Mouse (Mus musculus): ENCODE results near the gene Camk2g.

The Camk2g gene

DNA sequence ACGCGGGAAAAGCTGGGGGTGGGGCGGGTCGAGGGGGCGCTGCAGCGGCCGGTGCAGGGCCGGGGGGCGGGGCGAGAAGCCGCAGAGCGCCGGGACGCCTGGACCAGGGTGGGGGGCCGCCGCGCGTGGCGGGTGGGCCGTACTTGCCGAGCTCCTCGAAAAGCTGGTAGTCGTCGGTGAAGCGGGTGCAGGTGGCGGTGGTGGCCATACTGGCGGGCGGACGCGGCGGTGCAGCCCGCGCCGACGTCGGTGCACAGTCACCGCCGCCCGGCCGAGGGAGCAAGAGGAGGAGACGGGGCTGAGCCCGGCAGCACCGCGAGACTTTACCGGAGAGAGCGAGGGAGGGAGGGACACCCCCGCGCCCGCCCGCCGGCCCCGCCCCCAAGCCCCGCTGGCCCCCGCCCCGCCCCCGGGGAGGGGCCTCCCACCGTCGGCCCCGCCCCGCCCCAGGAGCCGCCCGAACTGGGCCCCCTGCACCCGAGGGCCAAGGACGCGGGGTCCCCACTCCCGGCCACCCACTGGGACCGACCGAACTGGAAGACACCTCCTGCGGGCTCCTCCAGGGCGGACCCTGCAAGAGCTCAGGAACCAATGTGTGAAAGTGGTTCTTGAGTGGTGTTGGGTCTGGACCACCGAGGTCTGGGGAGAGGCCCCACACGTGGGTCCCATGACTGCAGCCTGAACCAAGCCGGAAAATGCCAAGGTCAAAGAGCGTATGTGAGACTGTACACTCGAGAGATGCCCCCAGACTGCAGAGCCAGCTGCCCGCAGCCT is at the start of gene Camk2g:
Camk2g (minus strand) TSS at position 331 of the 774 bp plus-strand sequence.
- H3K36me3 ChIP-seq (ENCODE audit: control insufficient read depth, insufficient read depth, low read length, poor library complexity, severe bottlenecking): no peaks in the 10 kb centered on the region
- DNase-seq (ENCODE audit: low read depth, low spot score): peak; percentile 89
- no peaks in the 10 kb centered on the region for H3K27me3 ChIP-seq (ENCODE audit: control insufficient read depth, insufficient read depth, low read length, poor library complexity, severe bottlenecking)

DNA sequence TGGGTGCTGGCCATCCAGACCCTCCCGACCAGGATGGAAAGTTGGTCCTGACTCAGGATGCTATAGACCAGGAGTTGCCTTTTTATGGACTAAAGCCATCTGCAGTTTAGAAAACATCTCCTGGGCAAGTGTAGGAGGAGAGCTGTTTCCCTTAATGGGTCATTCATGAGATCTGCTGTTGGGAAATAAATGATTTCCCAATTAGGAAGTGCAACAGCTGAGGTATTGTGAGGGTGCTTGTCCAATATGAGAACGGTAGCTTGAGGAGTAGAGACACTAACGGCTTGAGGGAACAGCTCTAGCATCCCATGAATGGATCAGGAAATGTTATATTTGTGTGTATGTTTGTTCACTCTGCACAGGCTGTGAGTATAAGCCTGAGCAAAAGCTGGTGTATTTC is 48.7 kb upstream of the Camk2g start:
- Histone ChIP-seq H3K27me3 (ENCODE audit: control insufficient read depth, insufficient read depth, low read length, poor library complexity, severe bottlenecking) (no peaks in the 10 kb centered on the region), H3K36me3 (ENCODE audit: control insufficient read depth, insufficient read depth, low read length, poor library complexity, severe bottlenecking) (no peaks in the 10 kb centered on the region)
- no peak for DNase-seq (ENCODE audit: low read depth, low spot score)

DNA sequence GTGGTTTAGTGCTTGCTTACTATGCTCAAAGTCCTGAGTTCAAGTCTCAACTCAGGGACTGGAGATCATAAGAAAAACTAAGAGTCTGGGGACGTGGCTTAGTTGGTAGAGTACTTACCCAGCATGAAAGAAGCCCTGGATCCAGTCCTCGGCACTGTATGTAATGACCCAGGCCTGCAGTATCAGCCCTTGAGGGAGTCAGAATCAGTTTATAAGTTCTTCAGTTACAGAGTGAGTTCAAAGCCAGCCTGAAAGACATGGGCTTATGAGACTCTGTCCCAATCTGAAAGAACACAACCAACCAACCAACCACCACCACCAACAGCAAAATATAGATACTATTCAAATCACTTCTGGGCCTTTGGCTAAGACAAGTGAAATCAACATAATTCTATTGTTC is 47.6 kb upstream of the Camk2g start:
- Histone ChIP-seq H3K36me3 (ENCODE audit: control insufficient read depth, insufficient read depth, low read length, poor library complexity, severe bottlenecking) (no peaks in the 10 kb centered on the region), H3K27me3 (ENCODE audit: control insufficient read depth, insufficient read depth, low read length, poor library complexity, severe bottlenecking) (no peaks in the 10 kb centered on the region)
- no peak for DNase-seq (ENCODE audit: low read depth, low spot score)

DNA sequence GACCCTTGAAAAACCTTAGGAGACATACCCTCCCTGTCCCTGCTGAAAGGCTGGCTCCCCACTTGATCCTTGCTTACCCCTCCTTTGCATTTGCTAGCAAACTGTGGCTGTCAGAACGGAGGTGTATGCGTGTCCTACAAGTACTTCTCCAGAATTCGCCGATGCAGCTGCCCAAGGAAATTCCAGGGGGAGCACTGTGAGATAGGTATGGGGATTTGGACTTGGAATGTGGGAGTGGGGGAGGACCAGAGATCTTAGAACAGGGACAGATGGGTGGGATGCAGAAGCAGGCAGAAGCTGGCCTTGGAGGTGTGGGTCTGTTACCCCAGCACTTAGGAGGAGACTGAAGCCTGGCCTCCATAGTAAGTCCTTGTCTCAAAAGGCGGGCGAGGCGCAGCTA is 43.8 kb upstream of the Camk2g start:
- H3K27me3 ChIP-seq (ENCODE audit: control insufficient read depth, insufficient read depth, low read length, poor library complexity, severe bottlenecking): no peaks in the 10 kb centered on the region
- no peaks in the 10 kb centered on the region for H3K36me3 ChIP-seq (ENCODE audit: control insufficient read depth, insufficient read depth, low read length, poor library complexity, severe bottlenecking)
- no peak for DNase-seq (ENCODE audit: low read depth, low spot score)

DNA sequence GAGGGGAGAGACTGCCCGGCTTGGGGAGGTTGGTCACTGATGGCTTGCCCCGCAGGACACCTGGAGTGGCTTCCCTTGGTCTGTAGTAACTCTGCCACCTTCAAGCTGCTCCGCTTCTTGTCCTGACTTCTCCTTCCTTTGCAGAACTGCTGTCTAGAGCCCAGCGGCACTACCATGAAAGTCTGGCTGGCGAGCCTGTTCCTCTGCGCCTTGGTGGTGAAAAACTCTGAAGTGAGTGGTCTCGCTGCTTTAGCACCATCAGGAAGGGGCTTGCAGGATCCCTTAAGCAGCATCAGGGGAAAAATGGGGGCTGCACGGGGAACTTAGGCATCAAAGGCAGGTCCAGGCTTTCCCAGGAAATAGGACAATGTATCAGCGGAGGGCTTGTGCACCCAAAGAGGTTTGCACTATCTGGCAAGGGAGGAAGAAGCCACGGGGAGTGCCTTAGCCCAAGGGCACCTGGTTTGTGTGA is 43.1 kb upstream of the Camk2g start:
- Histone ChIP-seq H3K27me3 (ENCODE audit: control insufficient read depth, insufficient read depth, low read length, poor library complexity, severe bottlenecking) (no peaks in the 10 kb centered on the region), H3K36me3 (ENCODE audit: control insufficient read depth, insufficient read depth, low read length, poor library complexity, severe bottlenecking) (no peaks in the 10 kb centered on the region)
- no peak for DNase-seq (ENCODE audit: low read depth, low spot score)

DNA sequence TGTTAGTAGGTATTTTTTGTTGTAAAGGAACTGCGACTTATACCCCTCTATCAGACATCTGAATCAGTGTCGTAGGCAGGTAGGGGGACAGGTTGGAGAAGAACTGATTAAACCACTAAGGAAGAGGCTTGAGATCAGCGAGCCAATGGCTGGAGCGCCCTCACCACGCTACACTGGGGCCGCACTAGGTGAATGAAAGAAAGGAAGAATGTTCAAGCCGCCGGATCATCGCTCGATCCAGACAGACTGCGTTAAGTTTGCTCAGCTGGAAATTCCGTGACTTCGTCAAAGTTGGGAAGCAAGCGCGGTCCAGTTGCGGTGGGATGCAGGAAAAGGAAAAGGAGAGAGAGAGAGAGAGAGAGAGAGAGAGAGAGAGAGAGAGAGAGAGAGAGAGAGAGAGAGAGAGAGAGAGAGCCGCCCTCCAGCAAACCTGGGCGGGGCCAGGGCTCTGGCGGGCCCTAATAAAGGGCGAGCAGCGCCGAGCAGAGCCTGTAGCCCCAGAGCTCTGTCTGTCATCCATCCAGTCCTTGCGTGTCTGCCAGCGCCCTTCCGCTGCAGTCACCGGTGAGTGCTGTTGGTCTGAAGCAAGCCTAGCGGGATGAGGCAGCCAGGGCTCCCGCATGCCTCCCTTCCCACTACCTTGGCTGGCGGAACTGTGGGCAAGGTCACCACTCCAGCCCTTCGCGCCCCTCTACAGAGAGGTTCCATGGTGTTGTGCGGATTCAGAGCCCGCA is 42.5 kb upstream of the Camk2g start, which contains the start of gene Plau:
Plau (plus strand) TSS at position 490 of the 734 bp plus-strand sequence.
- DNase-seq (ENCODE audit: low read depth, low spot score): peak; percentile 63
- H3K27me3 ChIP-seq (ENCODE audit: control insufficient read depth, insufficient read depth, low read length, poor library complexity, severe bottlenecking): no peaks in the 10 kb centered on the region

DNA sequence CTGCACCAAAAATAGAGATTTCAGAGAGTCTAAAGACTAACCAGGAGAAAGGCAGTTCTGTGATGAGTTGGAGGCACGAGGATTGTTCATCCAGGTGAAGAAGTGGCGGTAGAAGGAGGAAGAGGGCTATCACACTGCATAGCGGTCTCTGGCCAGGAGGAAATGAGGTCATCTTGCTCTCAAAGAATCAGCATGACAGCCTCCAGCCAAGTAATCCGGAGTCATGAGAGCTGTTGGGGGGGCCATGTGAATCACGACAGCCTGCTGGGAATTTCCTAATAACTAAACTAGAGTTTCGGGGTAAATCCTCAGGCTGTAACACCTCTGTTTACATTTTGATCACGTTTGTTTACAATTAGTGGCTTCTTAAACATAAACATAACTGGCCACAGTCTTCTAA is 40.2 kb upstream of the Camk2g start:
- peak; percentile 56 for DNase-seq (ENCODE audit: low read depth, low spot score)
- Histone ChIP-seq H3K36me3 (ENCODE audit: control insufficient read depth, insufficient read depth, low read length, poor library complexity, severe bottlenecking) (no peaks in the 10 kb centered on the region), H3K27me3 (ENCODE audit: control insufficient read depth, insufficient read depth, low read length, poor library complexity, severe bottlenecking) (no peaks in the 10 kb centered on the region)

More for the DNA sequence above, 42.5 kb upstream of the Camk2g start, which contains the start of gene Plau:
- no peaks in the 10 kb centered on the region for H3K36me3 ChIP-seq (ENCODE audit: control insufficient read depth, insufficient read depth, low read length, poor library complexity, severe bottlenecking)

DNA sequence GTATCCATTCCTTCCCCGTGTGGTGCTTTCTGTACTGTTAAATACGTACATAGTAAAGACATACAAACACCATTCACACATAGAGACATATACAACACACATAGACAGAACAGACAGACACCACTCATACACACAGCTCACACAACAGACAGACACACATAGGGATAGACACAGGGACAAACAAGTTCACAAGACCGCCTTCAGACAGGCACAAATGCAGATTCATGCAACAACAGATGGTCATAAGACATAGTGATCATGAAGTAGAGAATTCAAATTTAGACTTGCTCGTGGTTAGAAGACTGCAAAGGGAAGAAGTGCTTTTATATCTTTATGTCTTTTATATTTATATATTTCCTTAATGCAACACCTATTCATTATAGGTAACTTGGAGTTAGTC is 39.6 kb upstream of the Camk2g start:
- DNase-seq (ENCODE audit: low read depth, low spot score): no peak
- Histone ChIP-seq H3K36me3 (ENCODE audit: control insufficient read depth, insufficient read depth, low read length, poor library complexity, severe bottlenecking) (no peaks in the 10 kb centered on the region), H3K27me3 (ENCODE audit: control insufficient read depth, insufficient read depth, low read length, poor library complexity, severe bottlenecking) (no peaks in the 10 kb centered on the region)

DNA sequence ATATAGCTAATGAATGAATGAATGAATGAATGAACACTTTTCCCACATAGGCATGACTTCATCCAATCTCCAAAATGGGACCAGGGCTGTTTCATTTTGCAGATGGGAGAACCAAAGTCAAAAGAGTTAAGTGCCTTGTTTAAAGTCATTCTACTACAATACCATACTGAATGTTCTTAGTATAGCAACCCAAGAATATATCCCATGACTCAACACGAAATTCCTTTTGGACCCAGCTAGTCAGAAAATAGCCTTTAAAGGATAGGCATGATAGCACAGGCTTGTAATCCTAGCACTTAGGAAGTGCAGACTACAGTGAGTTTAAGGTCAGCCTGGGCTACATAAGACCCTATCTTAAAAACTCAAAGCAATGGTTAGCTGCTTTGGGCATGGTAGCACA is 38.0 kb upstream of the Camk2g start:
- Histone ChIP-seq H3K36me3 (ENCODE audit: control insufficient read depth, insufficient read depth, low read length, poor library complexity, severe bottlenecking) (no peaks in the 10 kb centered on the region), H3K27me3 (ENCODE audit: control insufficient read depth, insufficient read depth, low read length, poor library complexity, severe bottlenecking) (no peaks in the 10 kb centered on the region)
- DNase-seq (ENCODE audit: low read depth, low spot score): no peak

DNA sequence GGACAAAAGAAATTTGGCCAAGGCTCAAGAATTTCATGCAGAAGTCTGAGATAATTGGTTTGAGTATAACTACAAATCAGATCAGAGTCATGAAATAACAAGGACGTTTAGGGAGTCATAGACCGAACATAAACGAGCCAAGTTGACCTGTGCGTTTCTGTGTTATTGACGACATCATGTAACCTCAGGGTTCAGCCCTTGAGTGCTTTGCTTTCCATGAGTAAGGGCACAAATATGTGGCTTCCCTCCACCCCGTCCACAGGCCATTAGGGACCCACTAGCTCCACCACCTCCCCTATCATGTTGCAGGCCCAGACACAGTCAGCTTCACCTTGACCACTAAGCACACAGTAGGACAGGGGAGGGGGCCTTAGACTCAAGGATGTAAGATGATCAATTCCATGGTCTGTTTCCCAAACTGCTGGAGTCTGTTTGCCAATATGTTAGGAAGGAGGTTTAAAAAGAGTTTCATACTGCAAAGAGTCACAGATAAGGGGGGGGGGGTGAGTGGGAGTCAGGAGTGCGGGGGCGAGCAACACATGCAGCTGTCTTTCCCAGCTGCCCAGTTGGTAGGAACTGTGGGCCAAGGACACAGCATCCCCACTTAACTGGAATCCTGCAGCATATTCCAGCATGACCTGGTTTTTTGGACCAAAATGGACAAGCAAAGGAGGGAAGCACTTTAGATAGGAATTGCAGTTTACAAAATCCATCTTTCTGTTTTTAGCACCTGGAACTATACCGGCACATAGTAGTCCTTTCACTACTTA is 37.4 kb upstream of the Camk2g start:
- no peak for DNase-seq (ENCODE audit: low read depth, low spot score)
- no peaks in the 10 kb centered on the region for H3K36me3 ChIP-seq (ENCODE audit: control insufficient read depth, insufficient read depth, low read length, poor library complexity, severe bottlenecking)
- no peaks in the 10 kb centered on the region for H3K27me3 ChIP-seq (ENCODE audit: control insufficient read depth, insufficient read depth, low read length, poor library complexity, severe bottlenecking)

DNA sequence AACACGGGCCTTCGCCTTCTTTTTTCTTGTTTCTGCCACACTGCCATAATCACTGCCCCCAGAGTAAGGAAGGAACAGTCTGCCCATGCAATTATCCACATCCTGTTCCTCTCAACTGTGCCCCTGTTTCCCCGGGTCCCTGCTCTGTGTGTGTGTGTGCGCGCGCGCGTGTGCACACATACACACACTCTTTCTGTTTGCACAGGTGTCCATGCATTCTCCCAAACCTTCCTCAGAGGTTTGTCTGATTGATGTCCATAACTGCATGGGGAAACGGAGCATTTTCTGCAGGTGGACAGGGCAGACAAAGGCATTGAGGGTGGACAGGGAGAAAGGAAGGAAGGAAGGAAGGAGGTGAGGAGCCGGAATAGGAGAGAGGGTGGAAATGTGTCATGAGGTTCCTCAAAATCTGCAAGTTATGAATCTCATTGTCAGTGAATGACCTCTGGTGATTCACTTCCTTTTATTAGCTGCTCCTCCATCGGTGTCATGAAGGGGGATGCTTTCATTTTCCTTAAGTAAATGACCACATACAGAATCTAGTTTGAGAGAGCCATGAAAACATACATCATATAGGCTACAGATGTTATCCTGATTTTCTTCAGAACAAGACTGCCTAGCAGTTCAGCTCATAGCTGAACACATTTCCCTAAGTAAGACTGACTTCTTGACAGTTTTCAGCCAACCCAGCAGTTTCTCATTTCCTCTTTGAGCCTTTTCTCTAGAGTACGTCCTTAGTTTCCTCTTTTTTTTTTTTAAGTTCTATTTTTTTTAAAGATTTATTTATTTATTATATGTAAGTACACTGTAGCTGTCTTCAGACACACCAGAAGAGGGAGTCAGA is 35.9 kb upstream of the Camk2g start:
- H3K36me3 ChIP-seq (ENCODE audit: control insufficient read depth, insufficient read depth, low read length, poor library complexity, severe bottlenecking): no peaks in the 10 kb centered on the region
- no peaks in the 10 kb centered on the region for H3K27me3 ChIP-seq (ENCODE audit: control insufficient read depth, insufficient read depth, low read length, poor library complexity, severe bottlenecking)
- peak; percentile 75 for DNase-seq (ENCODE audit: low read depth, low spot score)

DNA sequence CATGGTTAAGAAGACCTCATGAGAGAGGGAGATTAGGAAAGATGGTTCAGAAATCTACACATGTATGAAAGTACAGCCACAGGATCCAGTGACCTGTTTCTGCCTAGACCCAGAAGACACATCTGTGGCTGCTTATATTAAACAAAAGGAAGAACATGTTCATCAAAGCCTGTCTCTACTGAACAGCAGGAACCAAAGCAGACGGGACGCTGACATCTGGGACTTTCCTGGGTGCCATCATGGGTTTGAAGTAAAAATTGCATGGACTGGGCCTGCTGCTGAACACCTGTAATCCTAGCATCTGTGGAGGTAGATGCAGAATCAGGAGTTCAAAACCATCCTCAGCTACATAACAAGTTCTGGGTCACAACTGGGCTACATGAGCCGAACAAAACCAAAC is 34.6 kb upstream of the Camk2g start:
- DNase-seq (ENCODE audit: low read depth, low spot score): peak; percentile 29
- Histone ChIP-seq H3K27me3 (ENCODE audit: control insufficient read depth, insufficient read depth, low read length, poor library complexity, severe bottlenecking) (no peaks in the 10 kb centered on the region), H3K36me3 (ENCODE audit: control insufficient read depth, insufficient read depth, low read length, poor library complexity, severe bottlenecking) (no peaks in the 10 kb centered on the region)

DNA sequence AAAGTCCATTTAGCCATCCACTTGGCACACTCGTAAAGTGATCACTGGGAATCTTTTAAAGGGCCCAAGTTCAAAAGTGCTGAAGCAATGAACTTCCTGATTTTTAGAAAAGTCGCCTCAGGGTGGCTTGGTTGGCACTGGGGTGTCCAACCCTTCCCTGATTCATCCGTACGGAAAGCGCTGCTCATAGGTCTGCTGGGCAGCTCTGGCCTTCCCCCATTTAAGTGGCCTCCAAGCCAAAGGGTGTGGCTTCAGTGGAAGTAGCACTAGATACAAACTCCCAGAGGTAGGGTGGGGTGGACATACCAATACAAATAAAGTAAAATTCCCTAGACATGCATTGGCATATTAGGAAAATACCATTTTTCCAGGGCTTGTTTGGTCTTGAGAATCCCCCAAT is 33.6 kb upstream of the Camk2g start:
- no peak for DNase-seq (ENCODE audit: low read depth, low spot score)
- no peaks in the 10 kb centered on the region for H3K27me3 ChIP-seq (ENCODE audit: control insufficient read depth, insufficient read depth, low read length, poor library complexity, severe bottlenecking)
- H3K36me3 ChIP-seq (ENCODE audit: control insufficient read depth, insufficient read depth, low read length, poor library complexity, severe bottlenecking): no peaks in the 10 kb centered on the region

DNA sequence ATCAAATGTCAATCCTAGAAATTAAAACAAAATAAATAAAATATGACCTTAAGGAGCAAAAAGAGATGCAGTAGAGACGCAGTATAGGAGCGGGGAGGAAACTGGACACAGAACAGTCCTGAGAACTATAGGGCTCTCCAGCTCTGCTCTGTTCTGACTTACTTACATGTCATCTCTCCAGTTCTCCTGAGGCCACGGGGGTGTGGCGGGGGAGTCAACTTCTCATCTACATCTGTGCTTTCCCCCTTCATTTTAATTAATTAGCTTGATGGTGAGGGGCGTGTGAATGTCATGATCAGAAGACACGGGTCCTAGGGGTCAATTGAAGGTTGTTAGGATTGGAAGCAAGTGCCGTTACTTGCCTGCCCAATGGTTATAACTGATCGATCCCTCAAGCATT is 33.2 kb upstream of the Camk2g start:
- H3K27me3 ChIP-seq (ENCODE audit: control insufficient read depth, insufficient read depth, low read length, poor library complexity, severe bottlenecking): no peaks in the 10 kb centered on the region
- no peak for DNase-seq (ENCODE audit: low read depth, low spot score)
- no peaks in the 10 kb centered on the region for H3K36me3 ChIP-seq (ENCODE audit: control insufficient read depth, insufficient read depth, low read length, poor library complexity, severe bottlenecking)

All from splenic B cell, adult 2 months (primary cell).